Mouse (Mus musculus): ENCODE data around the gene Mycbp. TPM values are rescaled to one million over a fixed set of nuclear protein-coding genes. Genes with fewer than 3 reads are reported as not detected.
A peak's percentile ranks its signal among the peaks of the same experiment; 100 is the strongest.

Mycbp gene
- polyA plus RNA-seq, 1 experiment from 2014 or later: 38.8 TPM

- H3K4me1 ChIP-seq (replicated peaks; ENCODE audit: control insufficient read depth, insufficient read depth, low read length): peaks cover 16% of the 10 kb centered on the region
- H3K27me3 ChIP-seq (replicated peaks; ENCODE audit: control insufficient read depth, insufficient read depth, low read length): peaks cover 4% of the 10 kb centered on the region; the same call in 1 of the 2 replicates
- H3K4me3 ChIP-seq (replicated peaks; ENCODE audit: low read length): peak overlapping the region; percentile 26
- no peak overlapping the region for H3K27ac ChIP-seq (ENCODE audit: low read length)
- peak; percentile 93 for ATAC-seq
- WGBS: 5% methylated on average over 31 of the region's 31 CpGs
- no peaks in the 10 kb centered on the region for H3K9me3 ChIP-seq (ENCODE audit: control insufficient read depth, low read length)
- H3K36me3 ChIP-seq (ENCODE audit: control insufficient read depth, insufficient read depth): no peaks in the 10 kb centered on the region
- H3K4me2 ChIP-seq (ENCODE audit: low read length): peak overlapping the region; percentile 50
- peak overlapping the region; percentile 51 for H3K9ac ChIP-seq (replicated peaks; ENCODE audit: low read depth, low read length)
Measured at GRCm38 (mm10) chr4:123956703-123957491, 52.3 kb downstream of the Mycbp start.

GRCm38 (mm10) chr4:123957492-123957808 is 52.8 kb downstream of the Mycbp start:
- H3K27ac ChIP-seq (ENCODE audit: low read length): no peak overlapping the region
- peak; percentile 63 for ATAC-seq
- peaks cover 16% of the 10 kb centered on the region for H3K4me1 ChIP-seq (replicated peaks; ENCODE audit: control insufficient read depth, insufficient read depth, low read length)
- H3K9ac ChIP-seq (replicated peaks; ENCODE audit: low read depth, low read length): 0 out of 2 replicates have a peak overlapping the region, but pooled peaks have one; percentile 3
- H3K36me3 ChIP-seq (ENCODE audit: control insufficient read depth, insufficient read depth): no peaks in the 10 kb centered on the region
- no peaks in the 10 kb centered on the region for H3K9me3 ChIP-seq (ENCODE audit: control insufficient read depth, low read length)
- WGBS: 58% methylated on average over 4 of the region's 4 CpGs
- no peak overlapping the region; the same call in 1 of the 2 replicates for H3K4me3 ChIP-seq (replicated peaks; ENCODE audit: low read length)
- H3K4me2 ChIP-seq (ENCODE audit: low read length): peak overlapping the region; percentile 50
- H3K27me3 ChIP-seq (replicated peaks; ENCODE audit: control insufficient read depth, insufficient read depth, low read length): peaks cover 4% of the 10 kb centered on the region; the same call in 1 of the 2 replicates

- peaks cover 18% of the 10 kb centered on the region for H3K4me1 ChIP-seq (replicated peaks; ENCODE audit: control insufficient read depth, insufficient read depth, low read length)
- 73% methylated on average over 4 of the region's 4 CpGs for WGBS
- no peak overlapping the region for H3K27ac ChIP-seq (ENCODE audit: low read length)
- H3K4me2 ChIP-seq (ENCODE audit: low read length): no peak overlapping the region
- no peaks in the 10 kb centered on the region for H3K9me3 ChIP-seq (ENCODE audit: control insufficient read depth, low read length)
- ATAC-seq: no peak; the same call in 1 of the 2 replicates
- peaks cover 4% of the 10 kb centered on the region; the same call in 1 of the 2 replicates for H3K27me3 ChIP-seq (replicated peaks; ENCODE audit: control insufficient read depth, insufficient read depth, low read length)
- no peak overlapping the region for H3K4me3 ChIP-seq (replicated peaks; ENCODE audit: low read length)
- no peaks in the 10 kb centered on the region for H3K36me3 ChIP-seq (ENCODE audit: control insufficient read depth, insufficient read depth)
- H3K9ac ChIP-seq (replicated peaks; ENCODE audit: low read depth, low read length): no peak overlapping the region
Measured at GRCm38 (mm10) chr4:123957891-123958290, 53.3 kb downstream of the Mycbp start.

- no peak overlapping the region for H3K9ac ChIP-seq (replicated peaks; ENCODE audit: low read depth, low read length)
- 56% methylated on average over 4 of the region's 4 CpGs for WGBS
Measured at GRCm38 (mm10) chr4:123960955-123961354, 56.3 kb downstream of the Mycbp start.

More at GRCm38 (mm10) chr4:123960955-123961354, 56.3 kb downstream of the Mycbp start:
- no peak overlapping the region for H3K4me3 ChIP-seq (replicated peaks; ENCODE audit: low read length)
- no peak for ATAC-seq
- H3K27me3 ChIP-seq (replicated peaks; ENCODE audit: control insufficient read depth, insufficient read depth, low read length): peaks cover 2% of the 10 kb centered on the region; the same call in 1 of the 2 replicates
- H3K27ac ChIP-seq (ENCODE audit: low read length): no peak overlapping the region
- H3K36me3 ChIP-seq (ENCODE audit: control insufficient read depth, insufficient read depth): no peaks in the 10 kb centered on the region
- H3K9me3 ChIP-seq (ENCODE audit: control insufficient read depth, low read length): no peaks in the 10 kb centered on the region
- H3K4me1 ChIP-seq (replicated peaks; ENCODE audit: control insufficient read depth, insufficient read depth, low read length): peaks cover 20% of the 10 kb centered on the region
- H3K4me2 ChIP-seq (ENCODE audit: low read length): no peak overlapping the region

Other genes starting within 250 kb of the Mycbp start
- gene Macf1, start 220.5 kb upstream of the Mycbp start, polyA plus RNA-seq (2015; fragmentation: Nextera tagmentation; extraction: Ambion mirVana): 75.0 and 82.9 TPM in 2 replicates
- gene Ndufs5, start 186.6 kb upstream of the Mycbp start, polyA plus RNA-seq (2015; fragmentation: Nextera tagmentation; extraction: Ambion mirVana): 348 and 362 TPM in 2 replicates
- 74.1 and 74.6 TPM in 2 replicates for gene Akirin1, start 154.5 kb upstream of the Mycbp start, polyA plus RNA-seq (2015; fragmentation: Nextera tagmentation; extraction: Ambion mirVana)
- gene Rhbdl2, start 117.0 kb upstream of the Mycbp start, polyA plus RNA-seq (2015; fragmentation: Nextera tagmentation; extraction: Ambion mirVana): 1.1 and 1.4 TPM in 2 replicates
- 0.09 and 0.25 TPM in 2 replicates for gene 4933427I04Rik, start 45.2 kb upstream of the Mycbp start, polyA plus RNA-seq (2015; fragmentation: Nextera tagmentation; extraction: Ambion mirVana)
- 44.7 and 54.8 TPM in 2 replicates for gene Rragc, start 12.6 kb downstream of the Mycbp start, polyA plus RNA-seq (2015; fragmentation: Nextera tagmentation; extraction: Ambion mirVana)
- gene 4930535I16Rik, start 13.2 kb downstream of the Mycbp start, polyA plus RNA-seq (2015; fragmentation: Nextera tagmentation; extraction: Ambion mirVana): not detected in 2 replicates

Measured in forebrain, embryonic 16.5 days (tissue).